Mouse (Mus musculus) cerebellum, adult 2 months (tissue): Measurements from ENCODE around the gene Vav2.

Source experiments
- CTCF ChIP-seq: fragments of 200-500 bp; IDR thresholded peaks from 2 replicates; pipeline ENCODE4 v1.5.1; 2011; ENCODE audit warnings: low read depth, mild to moderate bottlenecking, control low read depth, low read length, moderate library complexity, borderline replicate concordance; ENCODE audit not compliant: insufficient read depth
- POLR2A ChIP-seq: fragments of 200-500 bp; IDR thresholded peaks from 2 replicates; pipeline ENCODE4 v1.6.1; 2011; ENCODE audit warnings: low read length, control low read depth, borderline replicate concordance; ENCODE audit not compliant: insufficient read depth

GRCm38 (mm10) chr2:27311606-27312005 lies 115.2 kb downstream of the Vav2 start:
- TF ChIP-seq CTCF (no peak), POLR2A (no peak)
